Mouse (Mus musculus): ENCODE data around the gene Gm49388.
"Not testable (repeated sequence)": the region's sequence is repeated elsewhere in the genome, so short reads cannot be mapped to it uniquely, and the experiment has no call there.

Gene Gm49388

GRCm38 (mm10) chr7:127840031-127840430 is 54.6 kb downstream of the Gm49388 start:
- DNase-seq (ENCODE audit: low read depth, low spot score) = not testable (repeated sequence)

DNA sequence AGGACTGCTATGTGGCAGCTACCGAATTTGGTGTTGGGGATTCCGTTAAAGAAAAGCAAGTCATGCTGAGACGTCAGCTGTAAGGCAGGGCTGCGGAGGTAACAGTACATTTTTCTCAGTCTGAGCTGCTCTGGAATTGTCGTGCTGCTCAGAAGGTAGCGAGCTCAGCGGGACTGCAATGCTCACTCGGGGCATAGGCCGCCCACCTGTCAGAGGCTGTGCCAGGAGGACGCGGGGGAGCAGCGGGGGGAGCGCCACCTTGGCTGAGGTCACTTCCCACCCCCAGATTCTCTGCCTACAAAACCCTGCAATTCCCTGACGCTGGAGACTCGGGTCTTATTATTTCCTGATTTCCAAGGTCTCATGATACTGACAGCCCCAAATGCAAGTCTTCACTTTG is 55.5 kb downstream of the Gm49388 start:
- no peak for DNase-seq (ENCODE audit: low read depth, low spot score)

DNA sequence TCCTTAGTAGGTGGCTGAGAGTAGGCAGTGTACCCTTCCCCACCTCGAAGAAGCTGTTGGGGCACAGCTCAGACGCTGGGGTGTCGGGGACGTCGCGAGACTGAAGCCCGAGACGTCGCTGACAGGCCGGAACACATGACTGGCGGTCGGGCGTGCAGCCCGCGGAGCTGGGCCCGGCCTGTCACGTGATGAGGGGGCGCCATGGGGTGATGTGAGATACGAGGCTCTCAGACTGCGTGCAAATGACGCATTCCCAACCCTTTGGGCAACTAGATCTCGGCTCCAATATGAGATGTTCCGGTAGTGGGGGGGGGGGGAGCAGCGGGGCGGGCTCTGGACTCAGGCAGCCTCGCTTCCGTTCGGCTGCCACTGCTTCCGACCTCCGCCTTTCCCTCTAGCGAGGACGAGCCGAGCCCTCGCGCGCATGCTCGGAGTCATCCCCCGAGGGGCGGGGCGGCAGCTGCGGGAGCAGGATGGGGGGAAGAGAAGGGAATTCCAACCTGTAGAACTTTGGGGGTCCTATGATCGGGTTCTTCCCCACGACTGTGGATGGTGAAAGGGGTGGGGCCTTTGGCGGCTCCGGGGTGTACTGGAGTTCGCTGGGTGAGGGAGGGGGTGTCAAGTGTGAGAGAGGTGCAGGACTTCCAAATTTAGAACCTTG is 56.1 kb downstream of the Gm49388 start:
- DNase-seq (ENCODE audit: low read depth, low spot score) = peak; percentile 74

- DNase-seq (ENCODE audit: low read depth, low spot score) = peak; percentile 54
These were observed 56.8 kb downstream of the Gm49388 start for GRCm38 (mm10) chr7:127842001-127842718.

GRCm38 (mm10) chr7:127849973-127850875 is 64.8 kb downstream of the Gm49388 start:
- no peak for DNase-seq (ENCODE audit: low read depth, low spot score)

DNA sequence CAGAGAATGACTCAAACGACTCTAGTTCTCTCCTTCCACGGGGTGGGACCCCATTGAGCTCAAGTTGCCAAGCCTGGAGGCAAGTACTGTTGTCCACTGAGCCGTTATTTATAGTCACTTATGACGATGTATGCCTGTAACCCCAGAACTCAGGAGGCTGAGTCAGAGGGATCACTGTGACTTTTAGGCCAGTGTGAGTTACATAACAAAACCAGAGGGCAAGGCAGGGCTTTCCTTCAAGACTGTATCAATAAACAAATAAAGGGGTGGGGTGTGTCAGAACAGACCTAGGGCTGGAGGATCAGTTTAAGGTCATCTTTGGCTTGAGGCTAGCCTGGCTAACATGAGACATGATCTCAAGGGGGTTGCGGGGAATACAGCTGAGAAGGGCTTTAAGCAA is 65.5 kb downstream of the Gm49388 start:
- DNase-seq (ENCODE audit: low read depth, low spot score) = no peak

Measured in retina, adult 2 months (tissue).